Mouse (Mus musculus) c-Kit-positive CD71-negative TER-119-negative erythroid progenitor cells, embryonic 14.5 days (primary cell): Measurements from ENCODE around the gene Xaf1.

Source experiments
- DNase-seq: peaks from one replicate; pipeline ENCODE4 v3.0.0-alpha.2; 2013; ENCODE audit warnings: low read depth

Gene Xaf1

GRCm38 (mm10) chr11:72361385-72362346, 60.2 kb downstream of the Xaf1 start:
- peak; percentile 34 for DNase-seq

- no peak for DNase-seq
Observed at GRCm38 (mm10) chr11:72362347-72362741, 60.9 kb downstream of the Xaf1 start, which contains the start of gene Tekt1. Tekt1 (minus strand) TSS chr11:72362442.
